Mouse (Mus musculus) ZHBTc4 (cell line): ENCODE results near the gene Tlr12.
"Not testable (repeated sequence)": the region's sequence is repeated elsewhere in the genome, so short reads cannot be mapped to it uniquely, and the experiment has no call there.

Experiments
- DNase-seq: peaks from one replicate; pipeline ENCODE4 v3.0.0-alpha.2; 2011; ENCODE audit warnings: low read depth, low spot score

Tlr12 gene

GRCm38 (mm10) chr4:128618246-128618911 lies at the start of gene Tlr12:
Gene Tlr12 (minus strand): TSS chr4:128618619.
- no peak for DNase-seq

GRCm38 (mm10) chr4:128667195-128667594 lies 48.8 kb upstream of the Tlr12 start:
- DNase-seq: not testable (repeated sequence)

- not testable (repeated sequence) for DNase-seq
Measured at GRCm38 (mm10) chr4:128666362-128666761, 47.9 kb upstream of the Tlr12 start.

GRCm38 (mm10) chr4:128664002-128664401 lies 45.6 kb upstream of the Tlr12 start:
- no peak for DNase-seq

- DNase-seq: no peak
Measured at GRCm38 (mm10) chr4:128661063-128661462, 42.6 kb upstream of the Tlr12 start.

GRCm38 (mm10) chr4:128660196-128660595 lies 41.8 kb upstream of the Tlr12 start:
- peak; percentile 40 for DNase-seq

- no peak for DNase-seq
Measured at GRCm38 (mm10) chr4:128655446-128655845, 37.0 kb upstream of the Tlr12 start.

GRCm38 (mm10) chr4:128654505-128655381 lies 36.3 kb upstream of the Tlr12 start, which contains the start of gene Phc2:
Gene Phc2 (plus strand): TSS chr4:128654702.
- peak; percentile 97 for DNase-seq

- no peak for DNase-seq
Measured at GRCm38 (mm10) chr4:128652584-128653298, 34.3 kb upstream of the Tlr12 start.

GRCm38 (mm10) chr4:128651530-128651929 lies 33.1 kb upstream of the Tlr12 start:
- DNase-seq: no peak

GRCm38 (mm10) chr4:128648567-128649255 lies 30.3 kb upstream of the Tlr12 start:
- DNase-seq: no peak

- DNase-seq: no peak
Measured at GRCm38 (mm10) chr4:128646762-128647161, 28.3 kb upstream of the Tlr12 start.

GRCm38 (mm10) chr4:128645896-128646295 lies 27.5 kb upstream of the Tlr12 start:
- no peak for DNase-seq

- no peak for DNase-seq
Measured at GRCm38 (mm10) chr4:128641766-128642717, 23.6 kb upstream of the Tlr12 start.

GRCm38 (mm10) chr4:128638265-128638923 lies 20.0 kb upstream of the Tlr12 start:
- no peak for DNase-seq

- DNase-seq: no peak
Measured at GRCm38 (mm10) chr4:128637250-128637649, 18.8 kb upstream of the Tlr12 start.

GRCm38 (mm10) chr4:128635894-128636585 lies 17.6 kb upstream of the Tlr12 start:
- DNase-seq: peak; percentile 81

- peak; percentile 30 for DNase-seq
Measured at GRCm38 (mm10) chr4:128635451-128635850, 17.0 kb upstream of the Tlr12 start.

GRCm38 (mm10) chr4:128621109-128621508 lies 2.7 kb upstream of the Tlr12 start:
- DNase-seq: no peak
